Mouse (Mus musculus) layer of hippocampus, postnatal 36 days (tissue): ENCODE measurements at regions not wholly inside any gene's neighbourhood (a gene's known extent, or its start where the extent isn't known, plus 50 kb on each side); places are given as distances from the start of the nearest gene placed in this dataset.
"Not testable (repeated sequence)": the region's sequence is repeated elsewhere in the genome, so short reads cannot be mapped to it uniquely, and the experiment has no call there.

Experiments used
- DNase-seq, 2 experiments: peaks; one replicate each; pipeline ENCODE4 v3.0.0; 2022

DNA sequence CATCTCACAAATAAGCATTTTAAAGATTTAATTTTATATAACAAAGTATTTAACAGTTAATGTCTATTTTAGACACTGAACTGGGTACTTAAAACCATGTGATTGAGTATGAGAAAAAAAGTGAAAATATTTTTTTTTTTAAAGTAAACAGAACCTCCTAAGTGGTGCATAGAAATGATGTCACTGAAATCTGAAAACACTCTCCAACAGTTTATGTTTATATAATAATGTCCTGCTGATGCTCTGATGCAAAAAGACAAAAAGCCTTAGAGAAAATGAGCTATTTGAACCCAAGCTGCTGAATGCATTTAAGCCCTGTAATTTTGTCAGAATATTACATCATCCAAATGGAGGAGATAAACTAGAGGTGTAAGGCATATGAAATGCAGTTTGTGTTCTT is 3447.1 kb downstream of the 9330182O14Rik start:
- no peak for DNase-seq

DNA sequence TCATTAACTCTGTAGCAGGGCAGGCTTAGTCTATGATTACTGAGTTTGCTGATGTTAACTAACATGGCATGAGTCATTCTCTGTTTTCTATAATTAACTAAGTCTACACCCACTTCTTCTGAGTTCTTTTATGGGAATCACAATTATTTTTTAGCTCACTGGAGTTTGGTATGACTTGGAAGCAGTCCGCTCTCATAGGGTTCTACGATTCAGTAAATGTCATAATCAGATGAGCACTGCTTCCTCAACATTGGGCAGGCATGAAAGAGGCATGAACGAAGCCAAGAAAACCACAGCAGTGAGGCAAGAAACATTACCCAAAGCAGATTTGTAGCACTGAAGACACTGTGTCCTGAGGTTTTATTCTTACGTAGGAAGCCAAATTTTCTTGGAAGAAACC is 3451.6 kb downstream of the 9330182O14Rik start:
- no peak for DNase-seq

DNA sequence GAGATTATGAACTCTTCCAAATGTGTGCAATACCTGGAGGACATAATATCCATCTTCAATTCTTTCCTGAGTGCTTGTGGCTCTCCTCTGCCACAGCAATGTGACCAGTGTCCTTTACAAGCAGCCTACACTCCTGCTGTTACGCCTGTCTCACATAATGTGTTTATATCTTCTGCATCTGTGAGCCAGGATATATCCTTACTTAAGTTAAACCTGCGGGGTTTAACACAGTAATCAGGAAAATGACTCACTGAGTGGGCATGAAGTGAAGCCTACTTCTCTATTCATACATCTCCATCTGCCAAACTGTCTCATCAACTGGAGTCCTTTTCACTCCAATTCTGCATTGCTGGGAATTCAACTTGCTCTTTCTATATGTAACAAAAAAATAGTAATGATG is 3453.9 kb downstream of the 9330182O14Rik start:
- peak; percentile 10 to 16 for DNase-seq

DNA sequence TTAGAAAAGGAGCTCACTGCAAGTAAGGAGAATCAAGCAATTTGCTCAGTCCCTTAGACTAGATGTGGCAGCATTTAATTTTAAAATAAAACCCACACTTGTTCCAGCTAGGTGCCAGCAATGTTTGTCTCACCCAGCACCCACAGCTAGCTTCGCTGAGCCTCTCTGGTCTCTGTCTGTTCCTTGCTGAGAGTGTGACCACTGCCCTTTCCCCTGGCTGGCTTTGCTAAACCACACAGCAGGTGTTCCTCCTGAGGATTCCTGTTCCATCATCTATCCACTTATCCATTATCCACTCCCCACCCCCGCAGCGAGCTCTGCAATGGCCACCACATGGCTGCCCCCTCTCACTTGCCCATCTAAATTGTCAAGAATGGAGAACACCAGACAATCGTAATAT is 3473.5 kb downstream of the 9330182O14Rik start:
- DNase-seq: no peak

DNA sequence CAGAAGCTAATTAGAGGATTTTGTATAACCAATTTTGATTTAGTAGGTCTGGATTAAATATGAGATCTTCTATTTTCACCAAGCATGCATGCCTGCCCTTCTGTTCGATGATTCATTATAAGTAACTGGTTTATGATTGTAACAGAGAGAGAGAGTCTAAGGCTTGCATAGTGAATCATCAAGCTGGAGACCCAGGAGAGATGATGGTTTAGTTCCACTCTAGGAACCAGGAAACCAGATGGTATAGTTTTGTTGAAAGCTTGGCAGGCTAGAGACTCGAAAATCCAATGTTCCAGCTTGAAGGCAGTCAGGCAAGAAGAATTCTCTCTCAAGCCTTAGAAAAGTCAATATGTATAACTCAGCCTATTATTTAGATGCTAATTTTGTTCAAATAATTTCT is 3475.7 kb downstream of the 9330182O14Rik start:
- no peak for DNase-seq

DNA sequence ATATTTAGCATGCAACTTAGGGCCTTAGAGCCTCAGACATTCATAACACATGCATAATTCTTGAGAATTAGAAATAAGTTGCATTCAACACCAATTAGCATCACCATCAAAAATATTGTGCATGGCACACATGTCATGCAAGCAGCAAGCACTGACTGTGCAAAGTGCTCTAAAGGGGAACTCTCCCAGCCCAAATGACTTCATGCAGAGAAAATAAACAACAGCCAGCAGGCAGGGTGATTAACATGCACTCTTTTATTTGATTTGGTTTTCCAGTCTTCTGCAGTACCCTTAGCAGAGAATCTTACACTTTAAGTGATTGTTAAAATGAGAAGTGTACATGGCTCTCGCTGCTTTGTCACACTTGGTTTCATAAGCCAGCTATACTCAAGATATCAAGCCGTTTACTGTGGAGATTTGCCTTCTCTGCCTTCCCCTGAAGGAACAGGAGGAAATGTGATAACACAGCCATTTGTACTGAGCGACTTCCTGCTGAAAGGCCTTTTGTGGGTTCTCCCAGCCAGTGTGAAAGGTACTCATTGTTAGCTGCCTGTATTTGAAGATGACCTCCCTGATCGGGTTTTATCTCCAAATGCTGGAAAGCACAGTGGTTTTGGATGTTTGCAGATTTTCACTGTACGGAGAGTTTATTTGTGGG is 3480.0 kb downstream of the 9330182O14Rik start:
- no peak for DNase-seq

DNA sequence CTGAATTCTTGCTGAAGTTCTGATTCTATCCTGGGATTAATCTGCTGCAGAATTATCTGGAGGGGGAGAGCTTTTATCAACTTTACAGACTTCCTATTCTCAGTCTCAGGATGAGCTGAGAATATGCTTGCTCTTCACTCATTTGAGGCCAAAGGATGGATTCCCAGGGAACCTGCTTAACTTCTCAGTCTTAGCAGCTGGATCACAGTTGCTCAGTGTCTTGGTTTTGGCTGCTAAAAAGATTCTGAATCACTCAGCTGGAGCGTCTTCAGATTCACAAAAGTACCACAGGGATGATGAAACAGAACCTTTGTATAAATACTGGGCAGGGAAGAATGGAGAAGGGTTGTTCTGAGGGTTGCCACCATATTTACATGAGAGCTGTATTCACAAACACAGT is 3481.6 kb downstream of the 9330182O14Rik start:
- no peak for DNase-seq

DNA sequence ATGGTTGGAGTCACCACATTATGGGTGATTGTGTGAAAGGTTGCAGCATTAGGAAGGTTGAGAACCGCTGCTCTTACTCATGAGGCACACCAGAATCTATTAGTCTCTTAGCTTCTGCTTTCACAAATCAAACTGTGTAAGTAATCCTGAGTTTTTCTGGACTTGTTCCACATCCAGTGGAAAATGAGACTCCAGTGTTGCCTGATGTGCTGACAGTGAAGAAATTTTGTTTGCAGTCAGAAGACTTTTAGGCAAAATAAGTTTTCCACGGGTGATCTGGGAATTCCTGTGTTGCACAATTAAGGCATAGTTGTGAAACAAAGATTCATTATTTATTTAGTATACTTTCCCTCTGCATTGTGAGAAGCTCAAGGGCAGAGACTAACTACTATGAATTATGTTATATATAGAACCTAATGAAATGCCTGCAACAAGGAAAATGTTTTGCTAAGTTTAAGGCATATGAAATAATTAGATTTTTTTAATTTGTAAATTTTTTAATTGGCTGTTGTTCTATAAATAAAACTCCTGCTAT is 3490.3 kb downstream of the 9330182O14Rik start:
- DNase-seq: no peak

DNA sequence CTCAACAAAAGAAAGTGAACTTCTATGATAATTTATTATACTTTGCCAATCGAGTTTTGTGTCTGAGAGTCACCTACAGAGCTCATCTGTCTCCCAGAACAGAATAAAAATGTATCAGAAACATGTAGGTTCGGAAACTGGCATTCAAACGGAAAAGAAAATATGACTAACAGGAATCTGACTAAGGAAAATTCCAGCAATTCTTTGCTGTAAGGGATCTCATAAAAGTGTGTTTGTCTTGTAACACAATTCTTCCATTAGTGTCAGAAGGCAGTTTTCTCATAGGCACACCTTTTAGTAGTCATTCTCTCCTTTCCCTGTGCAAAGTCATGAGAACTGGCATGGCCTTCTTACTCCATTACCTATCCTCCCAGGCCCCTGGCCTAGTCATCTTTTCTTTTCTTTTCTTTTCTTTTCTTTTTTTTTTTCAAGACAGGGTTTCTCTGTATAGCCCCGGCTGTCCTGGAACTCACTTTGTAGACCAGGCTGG is 3490.9 kb downstream of the 9330182O14Rik start:
- DNase-seq: no peak

DNA sequence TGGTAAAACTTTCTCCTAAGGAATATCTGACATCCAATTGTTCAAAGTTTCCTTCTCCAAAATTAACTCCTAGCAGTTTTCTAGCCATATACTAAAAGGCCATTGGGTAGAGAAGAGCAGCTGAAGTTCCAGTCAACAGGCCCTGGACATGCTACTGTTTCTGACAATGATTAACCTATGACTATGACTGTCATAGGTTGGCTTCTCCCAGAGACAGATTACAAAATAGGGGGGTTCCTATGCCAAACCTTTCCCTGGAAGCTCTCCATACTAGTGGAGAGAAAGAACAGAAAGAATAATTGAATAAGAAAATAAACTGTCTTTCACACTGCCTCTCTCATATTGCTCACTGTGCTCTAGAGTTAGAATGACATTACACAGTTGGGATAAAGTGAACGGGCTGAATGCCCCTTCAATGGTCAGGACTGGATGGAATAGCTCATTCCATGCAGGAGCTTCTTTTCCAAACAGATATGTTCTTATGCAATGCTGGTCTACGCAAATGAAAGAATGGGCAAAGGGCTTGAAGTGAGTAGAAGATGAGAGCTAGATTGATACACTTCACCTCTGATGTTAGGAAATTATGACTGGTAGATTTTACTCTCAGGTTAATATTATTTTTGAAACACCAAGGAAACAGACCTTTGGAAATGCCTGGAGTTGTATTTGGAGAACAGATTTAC is 3516.8 kb downstream of the 9330182O14Rik start:
- DNase-seq: no peak

DNA sequence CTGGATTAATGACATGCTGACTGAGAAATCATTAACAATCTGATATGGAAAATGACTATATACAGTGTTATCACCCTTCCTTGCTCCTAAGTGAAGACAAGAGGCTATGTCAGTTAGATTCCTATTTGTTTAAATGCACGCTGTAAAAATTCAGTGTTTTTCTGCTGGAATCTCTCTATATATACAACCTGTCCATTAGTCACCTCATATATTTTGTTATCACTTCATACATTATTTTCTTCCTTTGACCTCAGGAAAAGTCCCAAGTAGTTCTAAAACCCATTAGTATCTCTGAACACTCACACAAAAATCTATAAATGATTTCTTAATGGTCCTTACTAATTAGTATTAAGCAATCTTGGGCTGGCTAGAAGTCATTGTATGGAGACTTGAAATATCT is 3529.5 kb downstream of the 9330182O14Rik start:
- DNase-seq: no peak

DNA sequence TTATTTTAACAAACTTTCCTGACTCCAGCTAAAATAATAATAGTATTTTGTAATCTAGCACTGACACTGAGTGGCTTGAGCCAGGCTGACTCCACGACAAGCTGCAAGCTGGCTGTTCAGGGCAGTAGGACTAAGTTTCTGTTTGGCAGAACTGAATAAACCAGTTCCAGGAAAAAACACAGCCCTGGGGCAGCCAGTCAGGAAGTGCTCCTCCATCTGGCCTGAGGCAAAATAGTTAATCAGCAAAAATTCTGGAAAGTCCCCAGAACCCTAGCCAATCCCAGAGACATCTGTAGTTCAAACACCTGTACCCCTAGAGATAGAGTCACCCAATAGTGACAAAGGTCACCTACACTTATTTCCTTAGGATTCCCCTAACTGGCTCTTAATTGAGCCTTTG is 3544.7 kb downstream of the 9330182O14Rik start:
- DNase-seq: no peak

DNA sequence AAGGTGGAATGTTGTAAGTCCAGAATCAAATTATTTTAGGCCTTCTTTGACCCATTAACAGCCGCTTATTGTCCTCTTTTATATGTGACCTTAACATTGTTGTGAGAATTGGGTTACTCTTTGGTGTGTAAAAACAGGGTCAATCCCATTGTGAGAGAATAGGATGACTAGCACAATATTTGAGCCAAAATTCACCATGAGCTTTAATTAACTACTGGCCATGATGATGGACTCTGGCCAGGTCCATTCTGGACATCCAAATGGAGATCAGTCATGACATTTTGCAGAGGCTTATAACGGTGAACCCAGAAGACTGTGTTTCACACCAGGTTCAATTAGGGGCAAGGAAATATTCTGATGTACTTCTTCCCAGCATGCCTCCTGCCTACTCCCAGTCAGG is 3548.0 kb downstream of the 9330182O14Rik start:
- DNase-seq: no peak

DNA sequence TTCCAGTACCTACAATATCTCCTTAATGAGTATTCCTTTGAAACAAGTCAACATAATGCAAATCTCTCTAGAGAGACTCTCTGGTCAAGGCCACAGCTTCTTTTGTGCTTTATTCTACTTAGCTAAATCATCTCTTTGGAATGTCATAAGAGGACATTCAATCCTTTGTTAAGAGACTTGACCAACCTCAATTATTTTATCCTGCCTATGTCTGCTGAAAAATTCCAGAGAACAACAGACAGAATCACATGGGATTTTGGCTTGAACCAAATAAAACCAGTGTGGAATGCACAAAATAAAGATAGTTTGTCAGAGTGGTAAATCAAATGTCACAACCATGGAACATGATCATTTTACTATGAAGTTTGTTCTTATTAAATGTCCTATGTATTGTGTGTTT is 3557.8 kb downstream of the 9330182O14Rik start:
- DNase-seq: not testable (repeated sequence)

DNA sequence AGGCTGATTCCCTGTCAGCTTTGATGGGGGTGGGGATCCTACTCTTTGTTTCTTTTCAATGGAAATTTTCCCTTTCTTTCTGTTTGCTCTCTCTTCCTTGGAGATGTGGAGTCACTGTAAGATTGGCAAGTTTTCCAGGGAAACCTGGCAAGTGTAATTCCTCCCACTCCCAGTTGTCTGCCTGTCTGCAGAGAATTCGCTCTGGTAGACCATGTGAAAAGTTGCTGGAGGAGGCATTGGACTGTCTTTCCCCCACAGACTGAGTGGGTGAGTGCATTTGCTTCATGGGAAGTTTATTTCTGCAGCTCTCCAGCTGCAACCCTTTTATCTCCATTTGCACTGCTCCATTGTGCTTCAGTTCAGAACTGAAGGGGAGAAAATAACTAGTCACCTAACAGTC is 3561.3 kb downstream of the 9330182O14Rik start:
- DNase-seq: peak; percentile 49 to 54

DNA sequence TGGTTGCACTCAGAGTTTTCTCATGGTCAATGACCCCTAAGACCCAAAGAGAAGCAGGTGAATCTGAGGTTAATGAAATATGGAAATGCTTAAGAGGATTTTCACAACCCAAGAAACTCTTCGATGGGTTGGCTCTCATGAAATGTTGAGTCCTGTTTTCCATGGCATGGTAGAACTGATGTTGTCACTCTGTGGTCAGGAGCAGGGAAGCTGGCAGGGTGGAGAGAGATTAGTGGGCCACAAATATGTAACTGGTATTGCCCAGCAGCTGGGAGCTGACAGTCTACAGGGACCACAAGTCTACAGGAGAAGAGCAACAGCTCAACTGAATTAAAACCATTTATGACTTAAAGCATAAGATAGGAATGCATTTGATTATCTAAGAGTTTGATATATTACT is 3582.9 kb downstream of the 9330182O14Rik start:
- no peak for DNase-seq

DNA sequence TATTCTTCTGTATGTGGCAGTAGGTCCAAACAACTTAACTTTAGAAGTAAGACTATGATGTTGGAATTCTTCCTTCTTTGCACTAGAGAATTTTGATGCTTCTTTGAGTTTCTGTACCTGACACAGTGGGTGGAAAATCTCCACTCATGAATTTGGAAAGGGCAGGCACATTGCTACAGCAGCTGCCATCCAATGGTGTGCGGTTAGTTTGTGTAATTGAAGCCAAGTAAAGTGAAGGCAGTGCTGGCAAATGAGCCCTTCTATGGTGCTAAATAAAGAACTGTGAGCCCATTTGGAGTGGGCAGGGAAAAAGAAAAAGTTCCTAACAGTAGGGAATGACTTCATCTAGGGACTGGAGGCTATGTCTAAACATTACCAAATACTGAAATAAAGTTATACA is 3583.4 kb downstream of the 9330182O14Rik start:
- DNase-seq: no peak

DNA sequence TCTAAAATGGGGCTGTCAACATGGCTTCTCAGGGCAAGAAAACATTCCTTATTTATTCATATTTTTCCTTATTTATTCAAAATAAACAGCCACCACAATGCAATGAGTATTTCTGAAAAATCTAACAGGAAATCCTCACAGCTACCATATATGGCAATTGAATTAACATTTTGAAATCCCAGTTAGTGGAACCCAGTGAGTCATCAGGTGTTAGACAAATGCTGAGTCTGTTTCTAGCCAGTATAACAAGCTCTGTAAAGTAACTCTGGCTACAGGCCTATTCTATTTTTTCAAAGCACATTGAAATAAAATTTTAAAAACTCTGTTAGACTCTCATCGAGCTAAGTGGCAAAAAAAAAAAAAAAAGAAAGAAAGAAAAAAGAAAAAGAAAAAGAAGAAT is 3586.8 kb downstream of the 9330182O14Rik start:
- no peak for DNase-seq

DNA sequence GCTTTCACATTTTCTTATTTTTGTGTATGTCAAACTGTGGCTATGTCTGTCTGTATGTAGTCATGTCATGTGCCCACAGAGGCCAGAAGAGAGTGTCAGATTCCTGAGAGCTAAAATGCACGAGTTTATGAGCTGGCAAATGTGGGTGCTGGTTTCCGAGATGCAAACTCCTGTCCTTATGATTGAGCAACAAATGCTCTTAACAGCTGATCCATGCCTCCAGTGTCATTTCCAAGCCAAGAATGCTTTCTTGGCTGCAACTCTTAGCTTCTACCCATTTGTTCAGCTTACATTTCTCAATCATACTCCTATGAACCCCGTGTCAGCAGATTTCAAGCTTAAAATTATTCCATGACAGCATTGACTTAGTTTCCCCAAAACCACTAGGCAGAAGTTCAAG is 3601.5 kb downstream of the 9330182O14Rik start:
- no peak for DNase-seq

DNA sequence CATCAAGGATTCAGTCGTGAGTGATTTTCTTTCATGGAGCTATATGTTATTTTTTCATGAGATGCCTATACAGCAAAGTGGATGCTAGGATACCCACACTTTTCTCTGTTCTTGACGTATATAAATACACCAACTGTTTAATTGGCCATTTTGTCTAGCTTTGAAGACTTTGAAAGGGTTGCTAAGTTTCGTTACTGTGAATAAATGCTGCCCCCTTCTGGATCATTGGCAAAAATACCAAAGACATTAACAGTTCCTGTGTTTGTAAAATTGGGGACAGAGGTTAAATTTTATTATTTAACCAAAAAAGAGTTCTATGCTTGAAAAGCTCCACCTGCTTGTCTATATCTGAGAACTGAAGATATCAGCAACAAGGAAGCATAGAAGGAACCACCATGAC is 3624.1 kb downstream of the 9330182O14Rik start:
- no peak for DNase-seq

DNA sequence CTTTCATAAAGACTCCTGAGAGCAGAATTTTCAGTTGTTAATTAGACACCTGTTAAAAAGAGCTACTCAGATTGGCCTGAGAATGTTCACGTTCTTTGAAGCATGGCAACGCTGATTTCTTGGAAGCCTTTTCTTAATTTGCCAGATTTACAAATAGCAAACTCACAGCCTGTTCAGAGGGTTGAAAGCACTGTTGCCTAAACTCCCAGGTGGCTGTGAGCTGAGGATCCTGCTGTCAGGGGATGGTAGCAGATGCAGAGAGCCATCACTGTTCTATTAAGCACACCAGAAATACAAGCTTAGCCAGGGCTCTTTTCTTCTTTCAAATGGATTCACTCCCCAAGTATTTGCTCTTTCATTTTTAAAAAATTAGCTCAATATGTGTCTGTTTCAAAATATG is 3630.4 kb downstream of the 9330182O14Rik start:
- peak; percentile 21 to 62 for DNase-seq

DNA sequence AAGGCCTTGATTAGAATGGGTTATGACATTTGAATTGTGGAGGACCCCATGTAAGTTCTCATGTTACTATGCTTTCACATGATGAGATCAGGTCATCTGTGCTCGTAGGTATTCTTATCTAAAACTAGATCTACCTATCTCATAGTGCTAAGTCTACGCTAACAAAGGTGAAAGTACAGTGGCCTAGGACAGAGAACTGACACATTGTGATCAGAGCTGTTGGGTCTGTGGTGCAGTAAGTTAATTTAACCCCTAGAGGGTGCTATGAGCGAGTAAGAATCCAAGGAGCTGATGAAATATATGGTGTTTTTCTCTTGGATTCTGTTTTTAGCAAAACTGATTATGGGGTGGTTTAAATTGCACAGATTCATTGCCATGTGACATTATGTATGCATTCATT is 3638.6 kb downstream of the 9330182O14Rik start:
- peak in 1 of 2 experiments; percentile 18 for DNase-seq

DNA sequence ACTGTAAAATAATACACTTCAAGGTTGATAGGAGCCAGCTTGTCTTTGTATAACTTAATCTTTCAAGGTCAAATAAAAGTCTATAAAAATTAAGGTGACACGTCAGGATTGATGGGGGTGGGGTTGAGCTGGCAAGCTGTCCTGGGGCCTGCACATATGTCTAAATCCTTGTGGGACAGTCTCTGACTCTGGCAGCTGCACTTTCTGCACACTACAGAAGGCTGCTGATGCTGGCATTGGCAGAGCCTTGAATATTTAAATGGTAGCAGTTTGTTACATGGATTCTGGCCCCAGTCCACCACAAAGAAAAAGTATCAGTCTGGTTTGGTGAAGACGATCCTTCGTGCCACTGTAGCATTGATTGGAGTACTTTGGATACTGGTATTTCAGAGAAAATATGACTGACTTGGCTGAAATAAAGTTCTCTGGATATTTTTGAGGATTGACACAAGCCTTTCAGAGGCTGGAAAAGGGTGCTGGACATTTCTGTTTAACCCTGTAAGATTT is 3648.0 kb downstream of the 9330182O14Rik start:
- not testable (repeated sequence) for DNase-seq

DNA sequence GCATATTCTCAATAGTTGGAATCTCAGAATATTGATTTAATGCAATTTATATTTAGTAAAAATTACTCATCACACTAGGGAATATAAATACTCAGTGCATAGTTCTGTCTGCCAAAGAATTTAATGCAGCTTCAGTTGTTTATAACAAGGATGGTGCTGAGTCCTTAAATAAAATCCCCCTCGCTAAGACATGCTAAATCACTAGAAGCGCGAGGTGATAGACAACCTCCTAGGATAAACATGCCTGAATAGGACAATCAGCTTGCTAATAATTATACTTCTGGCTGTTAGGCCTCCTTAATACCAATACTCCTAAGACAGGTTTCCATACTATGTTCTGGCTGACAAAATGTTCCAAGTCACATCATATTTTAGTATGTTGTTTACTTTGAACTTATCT is 3650.0 kb downstream of the 9330182O14Rik start:
- DNase-seq: no peak
